Mouse (Mus musculus) hindbrain, embryonic 13.5 days (tissue): Measurements from ENCODE around the gene Pbld1. TPM values are rescaled to one million over a fixed set of nuclear protein-coding genes. Genes with fewer than 3 reads are reported as not detected.

Experiments
- ATAC-seq: fragments of 200-750 bp; cut with Nextera tagmentation; 2 replicates; pipeline ENCODE4 v1.8.0; 2017; ENCODE audit warnings: moderate TSS enrichment; ENCODE audit not compliant: low FRiP score
- H3K27ac ChIP-seq: fragments of 300-500 bp; sonication (generic); 2 replicates; pipeline ENCODE4 v1.5.1; 2015; ENCODE audit warnings: inconsistent platforms, mild to moderate bottlenecking, moderate library complexity
- H3K27me3 ChIP-seq: fragments of 300-500 bp; sonication (generic); 2 replicates; pipeline ENCODE4 v1.6.1; 2015; ENCODE audit warnings: mild to moderate bottlenecking, inconsistent platforms
- H3K36me3 ChIP-seq: fragments of 300-500 bp; sonication (generic); 2 replicates; pipeline ENCODE4 v1.6.1; 2015; ENCODE audit warnings: mild to moderate bottlenecking, inconsistent platforms
- H3K4me1 ChIP-seq: fragments of 300-500 bp; sonication (generic); replicated peaks from 2 replicates; pipeline ENCODE4 v1.6.1; 2015; ENCODE audit warnings: inconsistent platforms
- H3K4me2 ChIP-seq: fragments of 300-500 bp; sonication (generic); 2 replicates; pipeline ENCODE4 v1.6.1; 2015; ENCODE audit warnings: inconsistent platforms, mild to moderate bottlenecking, moderate library complexity
- H3K4me3 ChIP-seq: fragments of 300-500 bp; sonication (generic); 2 replicates; pipeline ENCODE4 v1.5.1; 2015; ENCODE audit warnings: mild to moderate bottlenecking, inconsistent platforms
- H3K9ac ChIP-seq: fragments of 300-500 bp; sonication (generic); 2 replicates; pipeline ENCODE4 v1.6.1; 2015; ENCODE audit warnings: mild to moderate bottlenecking, inconsistent platforms
- H3K9me3 ChIP-seq: fragments of 300-500 bp; sonication (generic); 2 replicates; pipeline ENCODE4 v1.6.1; 2016; ENCODE audit warnings: inconsistent platforms
- WGBS: fragments of 180-500 bp; shearing (Covaris S2); methylation state at CpG from one replicate; pipeline ENCODE4 v1.1.7; 2015; 5-methylcytosine and 5-hydroxymethylcytosine counted together
- polyA plus RNA-seq: library from polyadenylated mRNA; unstranded; fragments of >200 nt; fragmentation: Nextera tagmentation; extraction: Ambion mirVana; gene quantifications from 2 replicates; pipeline ENCODE4 v1.2.1, GENCODE M21; 2015

The Pbld1 gene
- polyA plus RNA-seq, 1 experiment from 2014 or later = 1.6 TPM

GRCm38 (mm10) chr10:63025491-63026011 lies 34.4 kb upstream of the Pbld1 start:
- Histone ChIP-seq H3K27me3 (no peaks in the 10 kb centered on the region), H3K36me3 (no peaks in the 10 kb centered on the region), H3K9ac (peak overlapping the region; percentile 100), H3K4me1 (peaks cover 54% of the 10 kb centered on the region), H3K4me2 (peak overlapping the region; percentile 71), H3K9me3 (no peaks in the 10 kb centered on the region), H3K27ac (peak overlapping the region; percentile 100), H3K4me3 (peak overlapping the region; percentile 94)
- no peak for ATAC-seq
- 14% methylated on average over 6 of the region's 6 CpGs for WGBS

GRCm38 (mm10) chr10:63026156-63026794 lies 33.7 kb upstream of the Pbld1 start:
- H3K4me2 ChIP-seq = peak overlapping the region; percentile 71
- WGBS = 7% methylated on average over 8 of the region's 8 CpGs
- no peaks in the 10 kb centered on the region for H3K9me3 ChIP-seq
- H3K4me3 ChIP-seq = peak overlapping the region; percentile 20
- no peak for ATAC-seq
- peak overlapping the region; percentile 63 for H3K9ac ChIP-seq
- H3K4me1 ChIP-seq = peaks cover 47% of the 10 kb centered on the region
- H3K27ac ChIP-seq = peak overlapping the region; percentile 100
- no peaks in the 10 kb centered on the region for H3K27me3 ChIP-seq
- H3K36me3 ChIP-seq = no peaks in the 10 kb centered on the region

GRCm38 (mm10) chr10:63026795-63027160 lies 33.2 kb upstream of the Pbld1 start:
- H3K4me1 ChIP-seq = peaks cover 42% of the 10 kb centered on the region
- ATAC-seq = no peak
- H3K9me3 ChIP-seq = no peaks in the 10 kb centered on the region
- no peaks in the 10 kb centered on the region for H3K27me3 ChIP-seq
- H3K9ac ChIP-seq = peak overlapping the region; percentile 63
- WGBS = 29% methylated on average over 6 of the region's 6 CpGs
- H3K4me2 ChIP-seq = peak overlapping the region; percentile 71
- no peaks in the 10 kb centered on the region for H3K36me3 ChIP-seq
- H3K27ac ChIP-seq = peak overlapping the region; percentile 100
- H3K4me3 ChIP-seq = peak overlapping the region; percentile 20

GRCm38 (mm10) chr10:63027376-63028161 lies 32.4 kb upstream of the Pbld1 start:
- Histone ChIP-seq H3K9me3 (no peaks in the 10 kb centered on the region), H3K4me2 (peak overlapping the region; percentile 71; the same call in 1 of the 2 replicates), H3K27ac (peak overlapping the region; percentile 100), H3K4me1 (peaks cover 39% of the 10 kb centered on the region), H3K9ac (no peak overlapping the region), H3K27me3 (no peaks in the 10 kb centered on the region), H3K4me3 (no peak overlapping the region), H3K36me3 (no peaks in the 10 kb centered on the region)
- 80% methylated on average over 10 of the region's 10 CpGs for WGBS
- no peak for ATAC-seq

GRCm38 (mm10) chr10:63028396-63028795 lies 31.6 kb upstream of the Pbld1 start:
- Histone ChIP-seq H3K4me3 (no peak overlapping the region), H3K4me1 (peaks cover 39% of the 10 kb centered on the region), H3K9me3 (no peaks in the 10 kb centered on the region), H3K36me3 (no peaks in the 10 kb centered on the region), H3K27ac (peak overlapping the region; percentile 68; the same call in 1 of the 2 replicates), H3K27me3 (no peaks in the 10 kb centered on the region), H3K9ac (no peak overlapping the region), H3K4me2 (no peak overlapping the region)
- ATAC-seq = no peak
- WGBS = 48% methylated on average over 4 of the region's 4 CpGs

GRCm38 (mm10) chr10:63032267-63032666 lies 27.7 kb upstream of the Pbld1 start:
- ATAC-seq = no peak
- Histone ChIP-seq H3K27ac (no peak overlapping the region), H3K4me3 (no peak overlapping the region), H3K4me1 (peaks cover 15% of the 10 kb centered on the region), H3K9ac (no peak overlapping the region), H3K4me2 (no peak overlapping the region), H3K27me3 (no peaks in the 10 kb centered on the region), H3K36me3 (no peaks in the 10 kb centered on the region), H3K9me3 (no peaks in the 10 kb centered on the region)
- WGBS = 77% methylated on average over 3 of the region's 3 CpGs

- ATAC-seq = no peak
- Histone ChIP-seq H3K9ac (no peak overlapping the region), H3K9me3 (no peaks in the 10 kb centered on the region), H3K27ac (no peak overlapping the region), H3K4me2 (no peak overlapping the region), H3K27me3 (no peaks in the 10 kb centered on the region), H3K4me1 (peaks cover 10% of the 10 kb centered on the region), H3K4me3 (no peak overlapping the region), H3K36me3 (no peaks in the 10 kb centered on the region)
- WGBS = 65% methylated on average over 3 of the region's 3 CpGs
Observed at GRCm38 (mm10) chr10:63032956-63033355, 27.0 kb upstream of the Pbld1 start.

GRCm38 (mm10) chr10:63038571-63039320 lies 21.2 kb upstream of the Pbld1 start:
- Histone ChIP-seq H3K9ac (no peak overlapping the region), H3K27ac (no peak overlapping the region), H3K4me3 (no peak overlapping the region), H3K36me3 (no peaks in the 10 kb centered on the region), H3K9me3 (no peaks in the 10 kb centered on the region), H3K4me1 (no peaks in the 10 kb centered on the region), H3K4me2 (no peak overlapping the region), H3K27me3 (no peaks in the 10 kb centered on the region)
- 64% methylated on average over 14 of the region's 14 CpGs for WGBS
- ATAC-seq = no peak

GRCm38 (mm10) chr10:63039867-63040628 lies 19.9 kb upstream of the Pbld1 start:
- H3K4me1 ChIP-seq = no peaks in the 10 kb centered on the region
- 80% methylated on average over 5 of the region's 5 CpGs for WGBS
- H3K4me3 ChIP-seq = no peak overlapping the region
- no peak for ATAC-seq
- H3K27ac ChIP-seq = no peak overlapping the region
- H3K4me2 ChIP-seq = no peak overlapping the region
- H3K9ac ChIP-seq = no peak overlapping the region
- H3K9me3 ChIP-seq = no peaks in the 10 kb centered on the region
- H3K27me3 ChIP-seq = no peaks in the 10 kb centered on the region
- no peaks in the 10 kb centered on the region for H3K36me3 ChIP-seq

- Histone ChIP-seq H3K4me3 (no peak overlapping the region), H3K4me1 (no peaks in the 10 kb centered on the region), H3K4me2 (no peak overlapping the region), H3K9me3 (no peaks in the 10 kb centered on the region), H3K27ac (no peak overlapping the region), H3K36me3 (no peaks in the 10 kb centered on the region), H3K27me3 (no peaks in the 10 kb centered on the region), H3K9ac (no peak overlapping the region)
- ATAC-seq = no peak
- 79% methylated on average over 3 of the region's 3 CpGs for WGBS
Observed at GRCm38 (mm10) chr10:63043154-63043553, 16.8 kb upstream of the Pbld1 start.

- 90% methylated on average over 8 of the region's 8 CpGs for WGBS
- ATAC-seq = no peak
Observed at GRCm38 (mm10) chr10:63047751-63048150, 12.2 kb upstream of the Pbld1 start.

More at GRCm38 (mm10) chr10:63047751-63048150, 12.2 kb upstream of the Pbld1 start:
- H3K4me1 ChIP-seq = no peaks in the 10 kb centered on the region
- no peak overlapping the region for H3K4me2 ChIP-seq
- H3K9ac ChIP-seq = no peak overlapping the region
- H3K4me3 ChIP-seq = no peak overlapping the region
- no peaks in the 10 kb centered on the region for H3K9me3 ChIP-seq
- H3K27ac ChIP-seq = no peak overlapping the region
- H3K27me3 ChIP-seq = no peaks in the 10 kb centered on the region
- no peaks in the 10 kb centered on the region for H3K36me3 ChIP-seq
